Mouse (Mus musculus) bone marrow macrophage, adult 2 months (primary cell): ENCODE results near the gene H1fnt.

Source experiments
- CTCF ChIP-seq: IDR thresholded peaks from 2 replicates; pipeline ENCODE4 v1.5.1; 2012; ENCODE audit warnings: low read depth, mild to moderate bottlenecking, low read length, moderate library complexity
- POLR2A ChIP-seq: IDR thresholded peaks from 2 replicates; pipeline ENCODE4 v1.6.1; 2012; ENCODE audit warnings: mild to moderate bottlenecking, low read depth, low read length, borderline replicate concordance

- TF ChIP-seq CTCF, result no peak
- no peak for TF ChIP-seq POLR2A
Measured at GRCm38 (mm10) chr15:98235442-98235841, 21.7 kb downstream of the H1fnt start.
